ENCODE assay signal across 15 mouse cellular contexts in genomic region chr11:94701401-94702215, GRCm38 (mm10). TPM values are rescaled to one million over a fixed set of nuclear protein-coding genes. Genes with fewer than 3 reads are reported as not detected.
DNase-seq lines count a peak whose midpoint lies in the region; ATAC-seq and TF ChIP-seq lines count a peak whose summit lies in the region.
"Had no signal": no experiment of that assay in that cellular context is flagged by ENCODE, and none has a peak within 500 bp of the region (broad histone marks: within the 10 kb centered on the region; RNA-seq: fewer than 3 reads in every experiment).

No protein-coding gene starts in this region.

- H3K4me1 ChIP-seq in intestine, postnatal 0 days (replicated peaks; ENCODE audit: control insufficient read depth, insufficient read depth, low read length), result no peaks in the 10 kb centered on the region
- H3K4me1 ChIP-seq in stomach, postnatal 0 days (replicated peaks; ENCODE audit: control insufficient read depth, insufficient read depth), result no peaks in the 10 kb centered on the region

- peak; percentile 27 for DNase-seq in kidney, postnatal 10 days
- no peak for DNase-seq in kidney, adult 11 months
- DNase-seq in thymus, postnatal 4 days, result peak; percentile 50
- DNase-seq in thymus, postnatal 36 days, result no peak
- DNase-seq in stomach, postnatal 0 days (ENCODE audit: low spot score), result no peak
- DNase-seq in frontal cortex, postnatal 10 days (ENCODE audit: low spot score in 2 of 2), result no peak
- DNase-seq in layer of hippocampus, postnatal 25 days (ENCODE audit: extremely low spot score in 1 of 2, low spot score in 1 of 2), result no peak
- DNase-seq: adrenal gland, adult 8-10 months; spleen, adult 18-20 months had no signal

- TF ChIP-seq EP300 in stomach, postnatal 0 days (optimal IDR thresholded peaks at IDR 0.05), result no peak

- no peaks in the 10 kb centered on the region for H3K9me3 ChIP-seq in intestine, postnatal 0 days (ENCODE audit: control insufficient read depth)
- H3K9me3 ChIP-seq in stomach, postnatal 0 days (ENCODE audit: control insufficient read depth, low read length), result no peaks in the 10 kb centered on the region
- H3K9me3 ChIP-seq: heart, embryonic 13.5 days had no signal

- no peak overlapping the region for H3K27ac ChIP-seq in intestine, postnatal 0 days (ENCODE audit: low read depth, low read length)
- no peak overlapping the region for H3K27ac ChIP-seq in stomach, postnatal 0 days (replicated peaks)
- H3K27ac ChIP-seq: heart, embryonic 13.5 days had no signal

- ATAC-seq in intestine, postnatal 0 days, result no peak
- no peak for ATAC-seq in stomach, postnatal 0 days (ENCODE audit: low FRiP score, low TSS enrichment)

- TF ChIP-seq CTCF in intestine, postnatal 0 days (IDR thresholded peaks at IDR 0.05; ENCODE audit: low read depth), result no peak
- TF ChIP-seq CTCF in stomach, postnatal 0 days (IDR thresholded peaks at IDR 0.05; ENCODE audit: low read depth), result no peak

- WGBS in intestine, postnatal 0 days, result 41% methylated on average over 27 of the region's 27 CpGs
- 25% methylated on average over 27 of the region's 27 CpGs for WGBS in stomach, postnatal 0 days

- H3K4me3 ChIP-seq in intestine, postnatal 0 days (ENCODE audit: low read depth, low read length), result no peak overlapping the region; the same call in 1 of the 2 replicates
- no peak overlapping the region for H3K4me3 ChIP-seq in stomach, postnatal 0 days (ENCODE audit: low read depth, low read length)
- H3K4me3 ChIP-seq: heart, embryonic 13.5 days had no signal

- no peaks in the 10 kb centered on the region for H3K36me3 ChIP-seq in intestine, postnatal 0 days (ENCODE audit: control insufficient read depth, insufficient read depth)
- no peaks in the 10 kb centered on the region for H3K36me3 ChIP-seq in stomach, postnatal 0 days (ENCODE audit: control insufficient read depth, insufficient read depth, low read length)
- H3K36me3 ChIP-seq: heart, embryonic 13.5 days had no signal

- peak overlapping the region; percentile 37 for H3K4me2 ChIP-seq in intestine, postnatal 0 days (replicated peaks; ENCODE audit: low read depth)
- peak overlapping the region; percentile 42 for H3K4me2 ChIP-seq in stomach, postnatal 0 days (replicated peaks; ENCODE audit: low read depth)
- H3K4me2 ChIP-seq: heart, embryonic 13.5 days had no signal

- 0 out of 2 replicates have a peak, but pooled peaks cover 6% of the 10 kb centered on the region for H3K27me3 ChIP-seq in intestine, postnatal 0 days (replicated peaks; ENCODE audit: control insufficient read depth, insufficient read depth, low read length)
- H3K27me3 ChIP-seq in stomach, postnatal 0 days (ENCODE audit: control insufficient read depth, insufficient read depth, low read length), result no peaks in the 10 kb centered on the region

- H3K9ac ChIP-seq in intestine, postnatal 0 days (ENCODE audit: low read depth, low read length), result no peak overlapping the region
- no peak overlapping the region for H3K9ac ChIP-seq in stomach, postnatal 0 days (ENCODE audit: low read length)
- H3K9ac ChIP-seq: heart, embryonic 13.5 days had no signal

RNA-seq across cellular contexts. Expression of gene Gm11541, which starts 2.7 kb away (rescaled TPM):
- 0.07 TPM in 1 of 2 replicates, not detected in the other for polyA plus RNA-seq in intestine, postnatal 0 days (2015; fragmentation: Nextera tagmentation; extraction: Ambion mirVana)
- 0.11 and 0.15 TPM in 2 replicates for polyA plus RNA-seq in stomach, postnatal 0 days (2015; fragmentation: Nextera tagmentation; extraction: Ambion mirVana)
- not detected for total RNA-seq in layer of hippocampus, postnatal 25 days (2021)
- total RNA-seq: adrenal gland, adult 8-10 months; layer of hippocampus, adult 18-20 months; neutrophil, adult 5-6 weeks had no signal
- polyA plus RNA-seq: frontal cortex, adult 2 months; heart, embryonic 13.5 days; liver, embryonic 16.5 days had no signal

RNA-seq across cellular contexts. Expression of gene Xylt2, which starts 24.3 kb away (rescaled TPM):
- 8.0 and 8.2 TPM in 2 replicates for polyA plus RNA-seq in intestine, postnatal 0 days (2015; fragmentation: Nextera tagmentation; extraction: Ambion mirVana)
- 8.4 and 8.6 TPM in 2 replicates for polyA plus RNA-seq in stomach, postnatal 0 days (2015; fragmentation: Nextera tagmentation; extraction: Ambion mirVana)
- 10 to 100 TPM; 24.2 to 24.8 TPM for total RNA-seq in layer of hippocampus, postnatal 25 days (2021)

RNA-seq across cellular contexts. Expression of gene Cdc34b, which starts 40.0 kb away (rescaled TPM):
- 0.13 TPM in 1 of 2 replicates, not detected in the other for polyA plus RNA-seq in intestine, postnatal 0 days (2015; fragmentation: Nextera tagmentation; extraction: Ambion mirVana)
- polyA plus RNA-seq in stomach, postnatal 0 days (2015; fragmentation: Nextera tagmentation; extraction: Ambion mirVana), result not detected in 2 replicates
- total RNA-seq in layer of hippocampus, postnatal 25 days (2021), result under 1 TPM in 1 of 2 experiments, not detected in 1; 0.22 TPM
- total RNA-seq: neutrophil, adult 5-6 weeks had no signal
- polyA plus RNA-seq: liver, embryonic 16.5 days had no signal

RNA-seq across cellular contexts. Expression of gene Eme1, which starts 47.8 kb away (rescaled TPM):
- polyA plus RNA-seq in intestine, postnatal 0 days (2015; fragmentation: Nextera tagmentation; extraction: Ambion mirVana), result 3.7 and 4.2 TPM in 2 replicates
- polyA plus RNA-seq in stomach, postnatal 0 days (2015; fragmentation: Nextera tagmentation; extraction: Ambion mirVana), result 2.7 and 3.4 TPM in 2 replicates
- total RNA-seq in layer of hippocampus, postnatal 25 days (2021), result under 1 TPM; 0.28 to 0.44 TPM

RNA-seq across cellular contexts. Expression of gene Mrpl27, which starts 48.0 kb away (rescaled TPM):
- polyA plus RNA-seq in intestine, postnatal 0 days (2015; fragmentation: Nextera tagmentation; extraction: Ambion mirVana), result 148 and 158 TPM in 2 replicates
- polyA plus RNA-seq in stomach, postnatal 0 days (2015; fragmentation: Nextera tagmentation; extraction: Ambion mirVana), result 123 and 124 TPM in 2 replicates
- total RNA-seq in layer of hippocampus, postnatal 25 days (2021), result 10 to 100 TPM; 72.9 to 80.1 TPM

Comparison
In these comparisons a context has a peak if more than half of its experiments do, and no peak if none do; other contexts are left out.
1. DNase-seq: peak in kidney, postnatal 10 days (single experiment) and thymus, postnatal 4 days (single experiment); none in kidney, adult 11 months (single experiment), thymus, postnatal 36 days (0 of 2), stomach, postnatal 0 days (single experiment), frontal cortex, postnatal 10 days (0 of 2) and layer of hippocampus, postnatal 25 days (0 of 2).